Mouse (Mus musculus) neural tube, embryonic 12.5 days (tissue): ENCODE measurements around the gene Sptlc2. TPM values are rescaled to one million over a fixed set of nuclear protein-coding genes. Genes with fewer than 3 reads are reported as not detected.

Source experiments
- ATAC-seq: fragments of 200-750 bp; cut with Nextera tagmentation; 2 replicates; pipeline ENCODE4 v1.8.0; 2017; ENCODE audit warnings: low read depth, mild to moderate bottlenecking, moderate TSS enrichment, moderate library complexity; ENCODE audit not compliant: low FRiP score
- H3K27ac ChIP-seq: fragments of 300-500 bp; sonication (generic); 2 replicates; pipeline ENCODE4 v1.5.1; 2016
- H3K27me3 ChIP-seq: fragments of 300-500 bp; sonication (generic); replicated peaks from 2 replicates; pipeline ENCODE4 v1.6.1; 2016; ENCODE audit warnings: mild to moderate bottlenecking
- H3K36me3 ChIP-seq: fragments of 300-500 bp; sonication (generic); 2 replicates; pipeline ENCODE4 v1.6.1; 2016; ENCODE audit warnings: mild to moderate bottlenecking
- H3K4me1 ChIP-seq: fragments of 300-500 bp; sonication (generic); 2 replicates; pipeline ENCODE4 v1.6.1; 2016
- H3K4me2 ChIP-seq: fragments of 300-500 bp; sonication (generic); replicated peaks from 2 replicates; pipeline ENCODE4 v1.6.1; 2016; ENCODE audit warnings: mild to moderate bottlenecking
- H3K4me3 ChIP-seq: fragments of 300-500 bp; sonication (generic); 2 replicates; pipeline ENCODE4 v1.5.1; 2016
- H3K9ac ChIP-seq: fragments of 300-500 bp; sonication (generic); 2 replicates; pipeline ENCODE4 v1.6.1; 2016; ENCODE audit warnings: mild to moderate bottlenecking
- H3K9me3 ChIP-seq: fragments of 300-500 bp; sonication (generic); 2 replicates; pipeline ENCODE4 v1.6.1; 2016; ENCODE audit warnings: mild to moderate bottlenecking
- WGBS: fragments of 180-500 bp; shearing (Covaris S2); methylation state at CpG from one replicate; pipeline ENCODE4 v1.1.7; 2016; 5-methylcytosine and 5-hydroxymethylcytosine counted together
- polyA plus RNA-seq: library from polyadenylated mRNA; unstranded; fragments of >200 nt; fragmentation: Nextera tagmentation; extraction: Ambion mirVana; gene quantifications from 2 replicates; pipeline ENCODE4 v1.2.1, GENCODE M21; 2016

Gene Sptlc2
- polyA plus RNA-seq, 1 experiment from 2014 or later, result 65.0 TPM

GRCm38 (mm10) chr12:87348029-87348428 is 40.1 kb downstream of the Sptlc2 start:
- Histone ChIP-seq H3K9me3 (no peaks in the 10 kb centered on the region), H3K27me3 (no peaks in the 10 kb centered on the region), H3K9ac (no peak overlapping the region), H3K4me2 (no peak overlapping the region), H3K36me3 (peaks cover 9% of the 10 kb centered on the region; the same call in 1 of the 2 replicates), H3K4me1 (no peaks in the 10 kb centered on the region), H3K27ac (no peak overlapping the region), H3K4me3 (no peak overlapping the region)
- 84% methylated on average over 2 of the region's 2 CpGs for WGBS
- no peak for ATAC-seq

- no peak overlapping the region for H3K27ac ChIP-seq
- ATAC-seq, result no peak
- no peak overlapping the region for H3K9ac ChIP-seq
- WGBS, result 89% methylated on average over 2 of the region's 2 CpGs
- peaks cover 9% of the 10 kb centered on the region; the same call in 1 of the 2 replicates for H3K36me3 ChIP-seq
- no peaks in the 10 kb centered on the region for H3K4me1 ChIP-seq
- no peak overlapping the region for H3K4me3 ChIP-seq
- H3K4me2 ChIP-seq, result no peak overlapping the region
- H3K27me3 ChIP-seq, result no peaks in the 10 kb centered on the region
- no peaks in the 10 kb centered on the region for H3K9me3 ChIP-seq
Observed at GRCm38 (mm10) chr12:87347511-87347910, 40.6 kb downstream of the Sptlc2 start.

GRCm38 (mm10) chr12:87343084-87343605 is 45.0 kb downstream of the Sptlc2 start:
- H3K4me2 ChIP-seq, result no peak overlapping the region
- H3K4me3 ChIP-seq, result no peak overlapping the region
- peaks cover 13% of the 10 kb centered on the region; the same call in 1 of the 2 replicates for H3K36me3 ChIP-seq
- no peaks in the 10 kb centered on the region for H3K27me3 ChIP-seq
- no peaks in the 10 kb centered on the region for H3K4me1 ChIP-seq
- no peak overlapping the region for H3K27ac ChIP-seq
- H3K9me3 ChIP-seq, result no peaks in the 10 kb centered on the region
- H3K9ac ChIP-seq, result no peak overlapping the region
- no peak for ATAC-seq

- no peaks in the 10 kb centered on the region for H3K9me3 ChIP-seq
- no peak overlapping the region for H3K9ac ChIP-seq
- H3K27ac ChIP-seq, result no peak overlapping the region
- peaks cover 4% of the 10 kb centered on the region; the same call in 1 of the 2 replicates for H3K36me3 ChIP-seq
- ATAC-seq, result no peak
- H3K4me3 ChIP-seq, result no peak overlapping the region
- 90% methylated on average over 4 of the region's 4 CpGs for WGBS
- H3K4me2 ChIP-seq, result no peak overlapping the region
- H3K4me1 ChIP-seq, result no peaks in the 10 kb centered on the region
- no peaks in the 10 kb centered on the region for H3K27me3 ChIP-seq
Observed at GRCm38 (mm10) chr12:87338082-87338481, 50.1 kb downstream of the Sptlc2 start.

- Histone ChIP-seq H3K9ac (no peak overlapping the region), H3K27me3 (no peaks in the 10 kb centered on the region), H3K36me3 (no peaks in the 10 kb centered on the region), H3K27ac (no peak overlapping the region), H3K9me3 (no peaks in the 10 kb centered on the region), H3K4me2 (no peak overlapping the region), H3K4me3 (no peak overlapping the region), H3K4me1 (no peaks in the 10 kb centered on the region)
- 49% methylated on average over 2 of the region's 2 CpGs for WGBS
- ATAC-seq, result no peak
Observed at GRCm38 (mm10) chr12:87334886-87335285, 53.3 kb downstream of the Sptlc2 start.

DNA sequence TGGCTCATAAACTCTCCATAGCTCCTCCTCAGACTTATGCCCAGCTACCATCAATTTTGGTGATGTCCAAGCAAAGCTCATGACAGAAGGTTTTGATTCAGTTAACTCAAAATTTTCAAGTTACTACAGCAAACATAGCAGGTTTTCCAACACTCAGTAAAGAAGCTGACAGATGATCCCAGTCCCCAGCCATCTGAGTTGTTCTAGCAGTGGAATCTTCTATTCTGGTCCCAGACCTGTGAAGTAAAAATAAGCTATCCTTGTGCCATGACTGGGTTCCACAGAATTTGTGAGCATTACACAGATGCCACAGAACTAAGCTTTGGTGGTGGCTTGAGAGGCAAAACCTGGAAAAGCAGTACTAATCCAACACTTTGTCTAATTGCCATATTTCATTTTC is 54.4 kb downstream of the Sptlc2 start:
- Histone ChIP-seq H3K4me3 (no peak overlapping the region), H3K36me3 (no peaks in the 10 kb centered on the region), H3K27ac (no peak overlapping the region), H3K9ac (no peak overlapping the region), H3K27me3 (no peaks in the 10 kb centered on the region), H3K4me1 (no peaks in the 10 kb centered on the region), H3K4me2 (no peak overlapping the region), H3K9me3 (no peaks in the 10 kb centered on the region)
- ATAC-seq, result no peak

DNA sequence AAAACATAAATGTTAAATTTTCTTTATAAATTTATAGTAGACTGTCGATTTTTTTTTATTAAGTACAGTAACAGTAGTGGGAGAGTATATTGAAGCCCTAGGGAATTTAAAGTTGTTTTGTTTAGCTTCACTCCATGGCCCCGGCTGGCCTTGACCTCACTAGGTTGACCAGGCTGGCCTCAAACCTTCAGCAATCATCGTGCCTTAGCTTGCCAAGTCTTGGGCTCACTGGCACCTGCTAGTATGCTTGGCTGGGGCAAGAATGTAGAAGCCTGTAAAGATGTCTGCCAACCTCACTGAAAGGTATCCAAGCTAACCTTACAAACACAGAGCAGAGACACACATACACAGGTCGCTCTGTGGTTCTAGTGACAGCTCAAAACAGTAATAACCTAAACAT is 55.6 kb downstream of the Sptlc2 start:
- H3K9ac ChIP-seq, result no peak overlapping the region
- H3K27ac ChIP-seq, result no peak overlapping the region
- H3K36me3 ChIP-seq, result no peaks in the 10 kb centered on the region
- ATAC-seq, result no peak
- no peak overlapping the region for H3K4me2 ChIP-seq
- H3K4me1 ChIP-seq, result no peaks in the 10 kb centered on the region
- no peaks in the 10 kb centered on the region for H3K27me3 ChIP-seq
- 87% methylated on average over 4 of the region's 4 CpGs for WGBS
- no peak overlapping the region for H3K4me3 ChIP-seq
- H3K9me3 ChIP-seq, result no peaks in the 10 kb centered on the region

DNA sequence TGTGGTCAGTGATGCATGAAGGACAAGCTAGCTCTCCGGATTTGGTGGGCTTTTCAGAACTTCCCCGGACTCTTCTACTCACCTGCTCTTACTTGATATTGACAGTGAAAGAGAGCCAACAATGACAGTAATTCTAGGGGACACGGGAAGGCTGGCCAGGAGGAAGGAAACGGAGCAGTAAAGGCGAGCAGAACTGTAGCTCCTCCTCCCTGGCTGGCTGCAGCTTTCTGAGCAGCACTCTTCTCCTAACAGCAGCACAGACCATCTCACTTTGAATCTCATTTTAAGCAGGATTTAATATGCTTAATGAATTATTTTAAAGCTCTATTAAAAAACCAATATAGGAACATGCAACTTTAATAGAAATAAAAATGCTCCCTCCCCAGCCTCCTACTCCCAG is 56.2 kb downstream of the Sptlc2 start:
- 47% methylated on average over 5 of the region's 5 CpGs for WGBS
- no peak overlapping the region for H3K4me2 ChIP-seq
- no peaks in the 10 kb centered on the region for H3K9me3 ChIP-seq
- no peaks in the 10 kb centered on the region for H3K27me3 ChIP-seq
- H3K9ac ChIP-seq, result no peak overlapping the region
- H3K27ac ChIP-seq, result no peak overlapping the region
- no peak overlapping the region for H3K4me3 ChIP-seq
- no peaks in the 10 kb centered on the region for H3K4me1 ChIP-seq
- no peak for ATAC-seq
- H3K36me3 ChIP-seq, result no peaks in the 10 kb centered on the region

DNA sequence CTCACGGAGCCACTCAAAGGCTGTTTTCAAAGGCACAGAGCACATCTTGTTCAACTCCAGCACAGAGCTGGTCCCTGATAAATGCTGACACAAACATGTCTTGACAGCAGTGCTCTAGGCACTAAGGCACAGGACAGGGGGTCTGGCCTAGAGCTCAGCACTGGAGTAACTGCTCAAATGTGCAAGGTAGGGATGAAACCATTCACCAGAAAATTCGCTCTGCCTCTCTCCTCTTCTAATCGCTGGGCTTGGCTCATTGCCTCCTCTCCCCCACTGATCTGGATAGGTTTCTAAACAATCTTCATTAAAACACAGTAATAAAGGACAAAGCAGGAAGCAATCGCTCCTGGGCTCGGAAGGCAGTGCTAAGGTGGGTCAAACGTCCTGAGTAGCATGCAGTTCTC is 57.1 kb downstream of the Sptlc2 start:
- Histone ChIP-seq H3K9me3 (no peaks in the 10 kb centered on the region), H3K4me2 (no peak overlapping the region), H3K4me3 (no peak overlapping the region), H3K27ac (no peak overlapping the region), H3K4me1 (no peaks in the 10 kb centered on the region), H3K27me3 (no peaks in the 10 kb centered on the region), H3K36me3 (no peaks in the 10 kb centered on the region), H3K9ac (no peak overlapping the region)
- WGBS, result 40% methylated on average over 6 of the region's 6 CpGs
- ATAC-seq, result no peak

- no peaks in the 10 kb centered on the region for H3K9me3 ChIP-seq
- H3K9ac ChIP-seq, result no peak overlapping the region
- H3K27ac ChIP-seq, result no peak overlapping the region
- WGBS, result 67% methylated on average over 2 of the region's 2 CpGs
- no peaks in the 10 kb centered on the region for H3K36me3 ChIP-seq
- no peak for ATAC-seq
- no peak overlapping the region for H3K4me3 ChIP-seq
- H3K4me2 ChIP-seq, result no peak overlapping the region
- H3K4me1 ChIP-seq, result no peaks in the 10 kb centered on the region
- H3K27me3 ChIP-seq, result no peaks in the 10 kb centered on the region
Observed at GRCm38 (mm10) chr12:87330213-87330612, 57.9 kb downstream of the Sptlc2 start.

DNA sequence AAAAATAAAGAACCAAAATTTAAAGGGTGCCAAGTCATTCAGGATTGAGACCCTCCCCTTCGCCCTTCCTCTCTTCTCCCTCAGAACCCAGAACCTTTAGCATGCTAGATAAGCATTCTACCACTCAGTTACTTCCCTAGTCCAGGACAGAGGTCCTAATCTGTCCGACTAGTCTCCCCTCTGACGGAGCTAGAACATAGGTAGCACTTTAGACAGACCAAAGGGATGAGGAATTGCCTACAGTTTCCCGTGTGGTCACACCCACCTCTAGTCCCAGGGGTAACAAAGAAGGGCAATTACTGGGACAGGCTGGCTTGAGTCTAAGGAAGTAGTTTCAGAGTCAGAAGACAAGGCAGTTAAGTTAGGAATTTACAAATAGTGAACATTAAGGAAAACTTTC is 60.1 kb downstream of the Sptlc2 start:
- Histone ChIP-seq H3K9ac (no peak overlapping the region), H3K27ac (no peak overlapping the region), H3K4me2 (no peak overlapping the region), H3K36me3 (no peaks in the 10 kb centered on the region), H3K4me1 (no peaks in the 10 kb centered on the region), H3K4me3 (no peak overlapping the region), H3K9me3 (no peaks in the 10 kb centered on the region), H3K27me3 (no peaks in the 10 kb centered on the region)
- no peak for ATAC-seq
- 20% methylated on average over 4 of the region's 4 CpGs for WGBS

DNA sequence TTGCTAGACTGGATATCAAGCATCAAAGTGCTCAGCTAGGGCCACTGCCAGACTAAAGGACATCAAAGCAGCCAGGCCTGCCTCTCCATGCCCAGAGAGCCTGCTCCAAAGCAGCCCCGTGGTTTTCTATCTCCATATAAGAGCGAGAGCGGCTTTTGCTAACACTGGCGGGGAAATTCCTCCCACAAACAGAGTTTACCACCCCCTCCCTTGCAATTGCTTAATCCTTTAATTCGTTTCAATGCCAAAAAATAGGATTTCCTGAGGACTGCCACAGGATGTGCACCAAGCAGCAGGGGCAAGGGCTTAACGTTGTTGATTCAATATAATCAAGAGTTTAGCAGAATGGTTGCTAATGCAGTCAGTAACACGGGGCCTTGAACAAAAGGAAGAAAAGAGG is 60.5 kb downstream of the Sptlc2 start:
- no peak for ATAC-seq
- 16% methylated on average over 7 of the region's 7 CpGs for WGBS
- no peaks in the 10 kb centered on the region for H3K36me3 ChIP-seq
- no peak overlapping the region for H3K4me2 ChIP-seq
- no peak overlapping the region for H3K4me3 ChIP-seq
- no peaks in the 10 kb centered on the region for H3K27me3 ChIP-seq
- no peak overlapping the region for H3K27ac ChIP-seq
- no peak overlapping the region for H3K9ac ChIP-seq
- no peaks in the 10 kb centered on the region for H3K4me1 ChIP-seq
- no peaks in the 10 kb centered on the region for H3K9me3 ChIP-seq

- Histone ChIP-seq H3K4me1 (no peaks in the 10 kb centered on the region), H3K4me2 (no peak overlapping the region), H3K9ac (no peak overlapping the region), H3K4me3 (no peak overlapping the region), H3K27me3 (no peaks in the 10 kb centered on the region), H3K9me3 (no peaks in the 10 kb centered on the region), H3K27ac (no peak overlapping the region), H3K36me3 (no peaks in the 10 kb centered on the region)
- WGBS, result 95% methylated on average over 3 of the region's 3 CpGs
- ATAC-seq, result no peak
Observed at GRCm38 (mm10) chr12:87325452-87325851, 62.7 kb downstream of the Sptlc2 start.
